Mouse (Mus musculus) kidney, postnatal 36 days (tissue): Measurements from ENCODE around the gene Ush1g.
A peak's percentile ranks its signal among the peaks of the same experiment; 100 is the strongest.

Source experiments
- DNase-seq, 2 experiments: peaks; one replicate each; pipeline ENCODE4 v3.0.0; 2021 to 2022; ENCODE audit warnings: mixed read lengths in 2 of 2

Ush1g gene

GRCm38 (mm10) chr11:115287386-115287785 lies 34.5 kb downstream of the Ush1g start:
- no peak for DNase-seq

- DNase-seq = no peak
Measured at GRCm38 (mm10) chr11:115286201-115286993, 35.4 kb downstream of the Ush1g start.

GRCm38 (mm10) chr11:115285282-115285681 lies 36.6 kb downstream of the Ush1g start:
- no peak for DNase-seq

GRCm38 (mm10) chr11:115283891-115284620 lies 37.8 kb downstream of the Ush1g start:
- DNase-seq = no peak

- DNase-seq = no peak
Measured at GRCm38 (mm10) chr11:115283486-115283765, 38.4 kb downstream of the Ush1g start.

GRCm38 (mm10) chr11:115282723-115283485 lies 38.9 kb downstream of the Ush1g start:
- DNase-seq = no peak

- no peak for DNase-seq
Measured at GRCm38 (mm10) chr11:115282295-115282694, 39.5 kb downstream of the Ush1g start.

GRCm38 (mm10) chr11:115279726-115280125 lies 42.1 kb downstream of the Ush1g start:
- DNase-seq = no peak

GRCm38 (mm10) chr11:115278176-115278575 lies 43.7 kb downstream of the Ush1g start:
- no peak for DNase-seq

- no peak for DNase-seq
Measured at GRCm38 (mm10) chr11:115277604-115277975, 44.3 kb downstream of the Ush1g start.

- peak; percentile 99 for DNase-seq
Measured at GRCm38 (mm10) chr11:115276780-115277603, 44.8 kb downstream of the Ush1g start, which contains the start of gene Fdxr. Gene Fdxr, minus strand, starts transcription at chr11:115277050.

GRCm38 (mm10) chr11:115275954-115276353 lies 45.9 kb downstream of the Ush1g start:
- DNase-seq = no peak

GRCm38 (mm10) chr11:115275509-115275908 lies 46.3 kb downstream of the Ush1g start:
- no peak for DNase-seq

- no peak for DNase-seq
Measured at GRCm38 (mm10) chr11:115274771-115275170, 47.1 kb downstream of the Ush1g start.

GRCm38 (mm10) chr11:115274178-115274577 lies 47.7 kb downstream of the Ush1g start:
- no peak for DNase-seq

- no peak for DNase-seq
Measured at GRCm38 (mm10) chr11:115273735-115274134, 48.1 kb downstream of the Ush1g start.

GRCm38 (mm10) chr11:115272894-115273498 lies 48.8 kb downstream of the Ush1g start:
- DNase-seq = no peak

GRCm38 (mm10) chr11:115271481-115271880 lies 50.4 kb downstream of the Ush1g start:
- no peak for DNase-seq

- no peak for DNase-seq
Measured at GRCm38 (mm10) chr11:115271052-115271451, 50.8 kb downstream of the Ush1g start.

- DNase-seq = peak; percentile 73 to 90
Measured at GRCm38 (mm10) chr11:115270148-115270861, 51.5 kb downstream of the Ush1g start.

GRCm38 (mm10) chr11:115269330-115270066 lies 52.3 kb downstream of the Ush1g start:
- no peak for DNase-seq
